Mouse (Mus musculus): Measurements from ENCODE around the gene Timp3. TPM values are rescaled to one million over a fixed set of nuclear protein-coding genes. Genes with fewer than 3 reads are reported as not detected.

The Timp3 gene
- polyA plus RNA-seq, 1 experiment from 2014 or later = 37.4 TPM

- Histone ChIP-seq H3K36me3 (ENCODE audit: control insufficient read depth, insufficient read depth, low read length) (no peaks in the 10 kb centered on the region), H3K27me3 (ENCODE audit: control insufficient read depth, insufficient read depth, low read depth, low read length) (no peaks in the 10 kb centered on the region), H3K9me3 (replicated peaks; ENCODE audit: control insufficient read depth, low read length, poor library complexity, severe bottlenecking) (no peaks in the 10 kb centered on the region), H3K4me1 (ENCODE audit: control insufficient read depth, insufficient read depth, low read length) (no peaks in the 10 kb centered on the region; the same call in 1 of the 2 replicates), H3K4me2 (ENCODE audit: low read length) (no peak overlapping the region), H3K27ac (ENCODE audit: low read length) (no peak overlapping the region), H3K9ac (ENCODE audit: low read depth, low read length) (no peak overlapping the region), H3K4me3 (ENCODE audit: low read depth, low read length) (no peak overlapping the region)
- WGBS = 93% methylated on average over 7 of the region's 7 CpGs
- ATAC-seq = no peak
Measured at GRCm38 (mm10) chr10:86343931-86344330, 43.8 kb downstream of the Timp3 start.

GRCm38 (mm10) chr10:86344654-86345053 lies 44.5 kb downstream of the Timp3 start:
- Histone ChIP-seq H3K27ac (ENCODE audit: low read length) (no peak overlapping the region), H3K9ac (ENCODE audit: low read depth, low read length) (no peak overlapping the region), H3K4me2 (ENCODE audit: low read length) (no peak overlapping the region), H3K9me3 (replicated peaks; ENCODE audit: control insufficient read depth, low read length, poor library complexity, severe bottlenecking) (no peaks in the 10 kb centered on the region), H3K4me1 (ENCODE audit: control insufficient read depth, insufficient read depth, low read length) (no peaks in the 10 kb centered on the region; the same call in 1 of the 2 replicates), H3K36me3 (ENCODE audit: control insufficient read depth, insufficient read depth, low read length) (no peaks in the 10 kb centered on the region), H3K4me3 (ENCODE audit: low read depth, low read length) (no peak overlapping the region), H3K27me3 (ENCODE audit: control insufficient read depth, insufficient read depth, low read depth, low read length) (no peaks in the 10 kb centered on the region)
- ATAC-seq = no peak
- WGBS = 84% methylated on average over 6 of the region's 6 CpGs

GRCm38 (mm10) chr10:86345645-86346044 lies 45.5 kb downstream of the Timp3 start:
- 96% methylated on average over 9 of the region's 9 CpGs for WGBS
- no peak overlapping the region for H3K27ac ChIP-seq (ENCODE audit: low read length)
- H3K9ac ChIP-seq (ENCODE audit: low read depth, low read length) = no peak overlapping the region
- no peaks in the 10 kb centered on the region for H3K9me3 ChIP-seq (replicated peaks; ENCODE audit: control insufficient read depth, low read length, poor library complexity, severe bottlenecking)
- H3K4me3 ChIP-seq (ENCODE audit: low read depth, low read length) = no peak overlapping the region
- H3K4me1 ChIP-seq (ENCODE audit: control insufficient read depth, insufficient read depth, low read length) = no peaks in the 10 kb centered on the region; the same call in 1 of the 2 replicates
- H3K4me2 ChIP-seq (ENCODE audit: low read length) = no peak overlapping the region
- no peak for ATAC-seq
- H3K27me3 ChIP-seq (ENCODE audit: control insufficient read depth, insufficient read depth, low read depth, low read length) = no peaks in the 10 kb centered on the region
- H3K36me3 ChIP-seq (ENCODE audit: control insufficient read depth, insufficient read depth, low read length) = peaks cover 3% of the 10 kb centered on the region; the same call in 1 of the 2 replicates

- ATAC-seq = no peak
- 63% methylated on average over 3 of the region's 3 CpGs for WGBS
Measured at GRCm38 (mm10) chr10:86346235-86346840, 46.2 kb downstream of the Timp3 start.

GRCm38 (mm10) chr10:86351287-86351686 lies 51.1 kb downstream of the Timp3 start:
- H3K9ac ChIP-seq (ENCODE audit: low read depth, low read length) = no peak overlapping the region
- no peaks in the 10 kb centered on the region for H3K9me3 ChIP-seq (replicated peaks; ENCODE audit: control insufficient read depth, low read length, poor library complexity, severe bottlenecking)
- H3K36me3 ChIP-seq (ENCODE audit: control insufficient read depth, insufficient read depth, low read length) = peaks cover 18% of the 10 kb centered on the region
- no peak overlapping the region for H3K4me3 ChIP-seq (ENCODE audit: low read depth, low read length)
- H3K4me2 ChIP-seq (ENCODE audit: low read length) = no peak overlapping the region
- H3K27ac ChIP-seq (ENCODE audit: low read length) = no peak overlapping the region
- no peaks in the 10 kb centered on the region for H3K27me3 ChIP-seq (ENCODE audit: control insufficient read depth, insufficient read depth, low read depth, low read length)
- H3K4me1 ChIP-seq (ENCODE audit: control insufficient read depth, insufficient read depth, low read length) = no peaks in the 10 kb centered on the region
- no peak for ATAC-seq
- WGBS = 90% methylated on average over 2 of the region's 2 CpGs

More at GRCm38 (mm10) chr10:86346235-86346840, 46.2 kb downstream of the Timp3 start:
- H3K4me1 ChIP-seq (ENCODE audit: control insufficient read depth, insufficient read depth, low read length) = no peaks in the 10 kb centered on the region; the same call in 1 of the 2 replicates
- H3K27me3 ChIP-seq (ENCODE audit: control insufficient read depth, insufficient read depth, low read depth, low read length) = no peaks in the 10 kb centered on the region
- no peak overlapping the region for H3K4me2 ChIP-seq (ENCODE audit: low read length)
- H3K9me3 ChIP-seq (replicated peaks; ENCODE audit: control insufficient read depth, low read length, poor library complexity, severe bottlenecking) = no peaks in the 10 kb centered on the region
- no peak overlapping the region for H3K9ac ChIP-seq (ENCODE audit: low read depth, low read length)
- H3K4me3 ChIP-seq (ENCODE audit: low read depth, low read length) = no peak overlapping the region
- no peak overlapping the region for H3K27ac ChIP-seq (ENCODE audit: low read length)
- H3K36me3 ChIP-seq (ENCODE audit: control insufficient read depth, insufficient read depth, low read length) = peaks cover 6% of the 10 kb centered on the region; the same call in 1 of the 2 replicates

DNA sequence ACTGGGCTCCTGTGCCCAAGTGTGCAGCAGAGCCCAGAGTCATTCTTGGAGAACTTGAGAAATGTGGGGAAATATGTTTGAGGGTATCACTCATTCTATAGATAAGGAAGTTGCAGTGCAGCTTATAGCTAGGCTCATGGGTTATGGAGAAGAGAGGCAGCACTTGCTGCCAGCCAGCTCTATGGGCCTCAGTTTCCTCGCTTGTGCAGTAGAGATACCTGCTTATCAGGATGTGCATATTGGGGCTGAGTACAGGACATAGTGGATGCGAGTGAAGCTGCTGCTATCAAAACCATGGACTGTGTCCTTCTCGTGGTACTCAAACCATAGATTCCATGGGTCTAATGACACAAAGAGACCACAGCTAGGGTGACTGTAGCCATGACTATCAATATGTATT lies 52.3 kb downstream of the Timp3 start:
- Histone ChIP-seq H3K36me3 (ENCODE audit: control insufficient read depth, insufficient read depth, low read length) (peaks cover 18% of the 10 kb centered on the region), H3K9ac (ENCODE audit: low read depth, low read length) (no peak overlapping the region), H3K9me3 (replicated peaks; ENCODE audit: control insufficient read depth, low read length, poor library complexity, severe bottlenecking) (no peaks in the 10 kb centered on the region), H3K27me3 (ENCODE audit: control insufficient read depth, insufficient read depth, low read depth, low read length) (no peaks in the 10 kb centered on the region), H3K4me2 (ENCODE audit: low read length) (no peak overlapping the region), H3K27ac (ENCODE audit: low read length) (no peak overlapping the region), H3K4me3 (ENCODE audit: low read depth, low read length) (no peak overlapping the region), H3K4me1 (ENCODE audit: control insufficient read depth, insufficient read depth, low read length) (no peaks in the 10 kb centered on the region)
- WGBS = 94% methylated on average over 3 of the region's 3 CpGs
- ATAC-seq = no peak

GRCm38 (mm10) chr10:86356819-86357563 lies 56.8 kb downstream of the Timp3 start:
- no peaks in the 10 kb centered on the region for H3K4me1 ChIP-seq (ENCODE audit: control insufficient read depth, insufficient read depth, low read length)
- ATAC-seq = no peak
- no peak overlapping the region for H3K4me2 ChIP-seq (ENCODE audit: low read length)
- no peak overlapping the region for H3K9ac ChIP-seq (ENCODE audit: low read depth, low read length)
- no peaks in the 10 kb centered on the region for H3K27me3 ChIP-seq (ENCODE audit: control insufficient read depth, insufficient read depth, low read depth, low read length)
- peaks cover 13% of the 10 kb centered on the region for H3K36me3 ChIP-seq (ENCODE audit: control insufficient read depth, insufficient read depth, low read length)
- 63% methylated on average over 5 of the region's 5 CpGs for WGBS
- H3K9me3 ChIP-seq (replicated peaks; ENCODE audit: control insufficient read depth, low read length, poor library complexity, severe bottlenecking) = no peaks in the 10 kb centered on the region; the same call in 1 of the 2 replicates
- H3K27ac ChIP-seq (ENCODE audit: low read length) = no peak overlapping the region
- H3K4me3 ChIP-seq (ENCODE audit: low read depth, low read length) = no peak overlapping the region

DNA sequence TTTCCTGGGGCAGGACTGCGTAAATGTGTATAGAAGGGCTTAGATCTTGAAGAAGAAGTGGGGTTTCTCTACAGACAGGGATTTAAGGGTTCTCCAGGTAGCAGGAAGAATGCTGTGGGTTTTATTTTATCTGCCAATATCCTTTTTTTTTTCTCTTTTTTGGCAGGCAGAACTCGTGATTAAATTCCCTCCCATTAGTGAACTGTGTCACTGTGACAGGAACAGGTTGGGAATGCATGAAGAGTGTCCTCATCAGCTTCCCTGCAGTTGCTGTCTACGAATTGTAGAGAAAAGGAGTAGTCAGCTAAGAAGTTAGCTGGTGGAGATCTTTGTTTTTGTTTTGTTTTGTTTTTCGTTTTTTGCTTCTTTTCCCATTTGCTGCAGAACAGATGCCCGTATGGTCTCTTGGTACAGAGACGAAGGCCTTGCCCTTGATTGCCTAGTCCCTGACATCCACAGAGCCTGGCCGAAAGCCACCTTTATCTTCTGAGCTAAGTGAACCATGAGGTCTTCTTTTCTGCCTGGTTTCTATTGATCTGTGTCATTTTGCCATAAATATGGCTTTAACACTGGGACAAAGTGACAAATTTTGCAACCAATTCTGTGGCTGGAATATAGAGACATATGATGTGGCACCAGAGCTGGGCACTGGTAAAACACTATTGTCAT lies 58.3 kb downstream of the Timp3 start:
- Histone ChIP-seq H3K27ac (ENCODE audit: low read length) (no peak overlapping the region), H3K36me3 (ENCODE audit: control insufficient read depth, insufficient read depth, low read length) (peaks cover 6% of the 10 kb centered on the region), H3K4me1 (ENCODE audit: control insufficient read depth, insufficient read depth, low read length) (no peaks in the 10 kb centered on the region), H3K9me3 (replicated peaks; ENCODE audit: control insufficient read depth, low read length, poor library complexity, severe bottlenecking) (no peaks in the 10 kb centered on the region; the same call in 1 of the 2 replicates), H3K4me2 (ENCODE audit: low read length) (no peak overlapping the region), H3K27me3 (ENCODE audit: control insufficient read depth, insufficient read depth, low read depth, low read length) (no peaks in the 10 kb centered on the region), H3K9ac (ENCODE audit: low read depth, low read length) (no peak overlapping the region), H3K4me3 (ENCODE audit: low read depth, low read length) (no peak overlapping the region)
- 68% methylated on average over 7 of the region's 7 CpGs for WGBS
- ATAC-seq = no peak

- H3K36me3 ChIP-seq (ENCODE audit: control insufficient read depth, insufficient read depth, low read length) = peaks cover under 1% of the 10 kb centered on the region; the same call in 1 of the 2 replicates
- no peak overlapping the region for H3K9ac ChIP-seq (ENCODE audit: low read depth, low read length)
- peak; percentile 54; the same call in 1 of the 2 replicates for ATAC-seq
- no peak overlapping the region for H3K4me3 ChIP-seq (ENCODE audit: low read depth, low read length)
- no peaks in the 10 kb centered on the region; the same call in 1 of the 2 replicates for H3K9me3 ChIP-seq (replicated peaks; ENCODE audit: control insufficient read depth, low read length, poor library complexity, severe bottlenecking)
- no peak overlapping the region for H3K4me2 ChIP-seq (ENCODE audit: low read length)
- no peaks in the 10 kb centered on the region for H3K27me3 ChIP-seq (ENCODE audit: control insufficient read depth, insufficient read depth, low read depth, low read length)
- no peaks in the 10 kb centered on the region for H3K4me1 ChIP-seq (ENCODE audit: control insufficient read depth, insufficient read depth, low read length)
- no peak overlapping the region for H3K27ac ChIP-seq (ENCODE audit: low read length)
- 48% methylated on average over 2 of the region's 2 CpGs for WGBS
Measured at GRCm38 (mm10) chr10:86359208-86359607, 59.0 kb downstream of the Timp3 start.
